Mouse (Mus musculus): ENCODE data around the gene Sptbn4.

GRCm38 (mm10) chr7:27391416-27391815 is 56.1 kb downstream of the Sptbn4 start:
- TF ChIP-seq POLR2A (IDR thresholded peaks at IDR 0.05; ENCODE audit: borderline replicate concordance, extremely low read depth, insufficient read depth, insufficient read length, poor library complexity, severe bottlenecking), result no peak
- TF ChIP-seq CTCF (IDR thresholded peaks at IDR 0.05; ENCODE audit: borderline replicate concordance, extremely low read depth, insufficient read depth, insufficient read length), result no peak

Measured in brain, embryonic 14.5 days (tissue).